Mouse (Mus musculus) forebrain, postnatal 0 days (tissue): ENCODE results near the gene Rab26. TPM values are rescaled to one million over a fixed set of nuclear protein-coding genes. Genes with fewer than 3 reads are reported as not detected.
A peak's percentile ranks its signal among the peaks of the same experiment; 100 is the strongest.

Source experiments
- ATAC-seq: fragments of 200-750 bp; cut with Nextera tagmentation; 2 replicates; pipeline ENCODE4 v1.8.0; 2017; ENCODE audit warnings: mild to moderate bottlenecking, moderate library complexity
- DNase-seq: peaks from one replicate; pipeline ENCODE4 v3.0.0-alpha.2; 2015
- H3K27ac ChIP-seq: fragments of 300-500 bp; sonication (generic); 2 replicates; pipeline ENCODE4 v1.5.1; 2014; ENCODE audit warnings: low read depth, mild to moderate bottlenecking, antibody characterized with exemption, low read length, moderate library complexity, mixed read lengths
- H3K27me3 ChIP-seq: fragments of 300-500 bp; sonication (generic); 2 replicates; pipeline ENCODE4 v1.6.1; 2014; ENCODE audit warnings: mild to moderate bottlenecking, low read length, mixed read lengths; ENCODE audit not compliant: insufficient read depth
- H3K36me3 ChIP-seq: fragments of 300-500 bp; sonication (generic); 2 replicates; pipeline ENCODE4 v1.6.1; 2014; ENCODE audit warnings: mild to moderate bottlenecking, moderate library complexity; ENCODE audit not compliant: insufficient read depth
- H3K4me1 ChIP-seq: fragments of 300-500 bp; sonication (generic); 2 replicates; pipeline ENCODE4 v1.6.1; 2014; ENCODE audit warnings: antibody characterized with exemption; ENCODE audit not compliant: insufficient read depth
- H3K4me2 ChIP-seq: fragments of 300-500 bp; sonication (generic); 2 replicates; pipeline ENCODE4 v1.6.1; 2014; ENCODE audit warnings: low read depth, mild to moderate bottlenecking, moderate library complexity
- H3K4me3 ChIP-seq: fragments of 300-500 bp; sonication (generic); 2 replicates; pipeline ENCODE4 v1.5.1; 2014; ENCODE audit warnings: low read depth, low read length, mixed read lengths
- H3K9ac ChIP-seq: fragments of 300-500 bp; sonication (generic); 2 replicates; pipeline ENCODE4 v1.6.1; 2014; ENCODE audit warnings: mild to moderate bottlenecking
- H3K9me3 ChIP-seq: fragments of 300-500 bp; sonication (generic); 2 replicates; pipeline ENCODE4 v1.6.1; 2016; ENCODE audit warnings: low read length
- CTCF ChIP-seq: sonication (generic); IDR thresholded peaks from 2 replicates; pipeline ENCODE4 v1.5.1; 2016; ENCODE audit warnings: antibody characterized with exemption, control low read depth, low read depth
- WGBS: fragments of 180-500 bp; shearing (Covaris S2); extraction: QIAGEN DNeasy Blood & Tissue Kit; methylation state at CpG from one replicate; pipeline ENCODE4 v1.1.7; 2014; 5-methylcytosine and 5-hydroxymethylcytosine counted together
- polyA plus RNA-seq: library from polyadenylated mRNA; unstranded; fragments of >200 nt; fragmentation: Nextera tagmentation; extraction: Ambion mirVana; gene quantifications from 2 replicates; pipeline ENCODE4 v1.2.1, GENCODE M21; 2015
- total RNA-seq: library from RNA; depleted of rRNA; stranded (reverse); fragments of >200 nt; gene quantifications from 2 replicates; pipeline ENCODE4 v1.2.3, GENCODE M21; 2014

The Rab26 gene
- total and polyA plus RNA-seq, 2 experiments from 2014 or later: 7.1 to 12.4 TPM

DNA sequence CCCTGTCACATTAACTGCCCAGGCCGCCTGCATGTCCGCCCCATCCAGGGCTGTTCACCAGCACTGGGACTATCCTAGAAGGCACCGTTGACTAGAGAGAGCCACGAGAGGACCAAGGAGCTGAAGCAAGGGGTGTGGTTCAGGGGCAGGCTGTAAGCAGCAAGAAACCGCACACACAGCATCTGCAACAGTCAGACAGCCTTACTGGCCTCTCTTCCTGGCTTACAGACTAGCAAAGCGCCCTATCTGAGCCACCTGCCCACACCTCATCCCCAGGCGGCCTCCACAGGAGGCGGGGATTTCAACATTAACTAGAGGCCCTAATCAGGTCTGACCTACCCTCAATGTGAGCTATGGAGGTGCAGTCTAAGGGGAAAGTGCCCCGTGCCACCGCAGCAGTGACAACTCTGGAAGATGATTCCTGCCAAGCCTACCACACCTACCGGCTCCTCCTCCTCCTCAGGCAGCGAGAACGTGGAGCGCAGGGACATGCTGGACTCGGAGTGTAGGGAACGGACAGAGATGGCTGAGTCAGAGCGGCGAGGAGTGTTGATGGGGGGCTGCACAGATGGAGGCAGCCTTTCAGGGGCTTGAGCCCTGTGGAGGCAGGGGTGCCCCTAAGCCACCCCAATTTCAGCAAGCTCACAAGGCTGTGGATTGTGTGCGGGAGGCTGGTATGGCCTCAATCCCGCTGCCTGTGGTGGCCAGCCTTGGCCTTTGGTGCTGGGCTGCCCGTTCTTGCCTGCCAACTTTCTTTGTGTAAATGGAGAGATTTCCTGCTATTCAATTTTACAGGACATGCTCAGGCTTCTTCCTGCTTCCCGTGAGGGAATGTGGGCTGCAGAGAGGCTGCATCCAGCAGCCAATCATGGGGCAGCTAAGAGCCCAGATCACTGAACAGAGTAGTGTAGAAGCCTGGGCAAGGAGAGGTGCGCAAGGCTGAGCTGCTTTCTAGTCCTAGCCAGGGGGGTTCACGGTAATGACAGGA lies 19.4 kb downstream of the Rab26 start:
- no peak for TF ChIP-seq CTCF
- DNase-seq (no peak), ATAC-seq (no peak; the same call in 1 of the 2 replicates)
- peaks cover 93% of the 10 kb centered on the region for H3K36me3 ChIP-seq
- H3K4me3 ChIP-seq: no peak overlapping the region
- H3K4me2 ChIP-seq: no peak overlapping the region
- 89% methylated on average over 24 of the region's 24 CpGs for WGBS
- H3K9me3 ChIP-seq: no peaks in the 10 kb centered on the region
- no peak overlapping the region for H3K27ac ChIP-seq
- H3K9ac ChIP-seq: no peak overlapping the region
- H3K27me3 ChIP-seq: no peaks in the 10 kb centered on the region
- no peaks in the 10 kb centered on the region for H3K4me1 ChIP-seq

DNA sequence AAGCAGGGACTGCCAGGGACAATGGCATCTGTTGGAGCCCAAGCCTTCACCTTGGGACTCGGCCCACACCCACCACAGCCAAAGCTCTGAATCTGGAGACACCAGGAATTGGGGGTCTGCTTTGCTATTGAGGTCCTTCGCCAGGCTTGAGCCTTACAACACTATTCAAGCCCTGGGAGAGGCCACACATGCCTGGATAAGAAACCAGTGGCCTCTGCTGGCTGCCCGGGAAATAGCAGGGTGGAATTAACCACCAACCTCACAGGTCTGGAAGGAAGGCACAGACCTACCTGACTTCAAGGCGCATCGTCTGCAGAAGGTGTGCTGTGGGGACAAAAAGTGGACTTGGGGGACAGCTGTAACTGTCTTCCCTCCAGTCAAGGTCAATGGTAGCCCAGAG lies 20.4 kb downstream of the Rab26 start:
- Histone ChIP-seq H3K4me2 (no peak overlapping the region), H3K4me3 (no peak overlapping the region), H3K27ac (no peak overlapping the region), H3K9ac (no peak overlapping the region), H3K4me1 (no peaks in the 10 kb centered on the region), H3K27me3 (no peaks in the 10 kb centered on the region), H3K9me3 (no peaks in the 10 kb centered on the region), H3K36me3 (peaks cover 92% of the 10 kb centered on the region)
- ATAC-seq: peak; percentile 74
- TF ChIP-seq CTCF: peak; percentile 79
- WGBS: 51% methylated on average over 5 of the region's 5 CpGs
- DNase-seq: peak; percentile 70

DNA sequence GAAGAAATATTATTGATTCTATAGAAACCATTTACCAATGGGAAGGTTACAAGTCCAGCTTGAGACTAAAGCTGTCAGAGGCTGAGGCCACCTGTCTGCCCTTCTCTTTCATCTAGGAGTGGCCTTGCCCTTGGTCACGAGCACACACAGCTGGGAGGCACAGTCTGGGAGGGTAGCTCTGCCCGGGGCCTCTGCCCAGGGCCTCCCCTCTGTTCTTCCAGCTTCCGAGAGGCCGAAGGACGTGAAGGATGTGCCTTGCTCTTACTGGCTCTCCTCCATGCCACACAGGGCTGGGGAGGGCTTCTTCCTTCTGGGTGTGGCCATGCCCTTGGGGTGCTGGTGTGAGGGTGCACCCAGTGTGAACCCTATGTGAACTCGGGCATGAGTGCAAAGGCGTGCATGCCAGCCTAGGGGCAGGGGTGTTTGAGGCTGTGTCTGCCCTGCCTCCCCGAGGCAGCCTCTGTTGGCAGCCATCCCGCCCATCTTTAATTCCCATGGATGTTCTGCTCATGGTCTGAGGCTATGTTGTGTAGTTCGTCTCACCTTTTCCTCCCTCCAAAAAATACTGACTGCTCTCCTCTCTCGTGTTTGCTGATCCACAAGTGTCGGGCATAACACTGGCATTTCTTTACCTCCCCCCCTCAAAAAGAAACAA lies 26.1 kb downstream of the Rab26 start:
- DNase-seq (no peak), ATAC-seq (no peak)
- Histone ChIP-seq H3K9ac (no peak overlapping the region), H3K27ac (no peak overlapping the region), H3K9me3 (no peaks in the 10 kb centered on the region), H3K4me1 (no peaks in the 10 kb centered on the region), H3K36me3 (peaks cover 80% of the 10 kb centered on the region), H3K4me2 (no peak overlapping the region), H3K4me3 (no peak overlapping the region), H3K27me3 (no peaks in the 10 kb centered on the region)
- WGBS: 75% methylated on average over 12 of the region's 12 CpGs
- TF ChIP-seq CTCF: no peak

DNA sequence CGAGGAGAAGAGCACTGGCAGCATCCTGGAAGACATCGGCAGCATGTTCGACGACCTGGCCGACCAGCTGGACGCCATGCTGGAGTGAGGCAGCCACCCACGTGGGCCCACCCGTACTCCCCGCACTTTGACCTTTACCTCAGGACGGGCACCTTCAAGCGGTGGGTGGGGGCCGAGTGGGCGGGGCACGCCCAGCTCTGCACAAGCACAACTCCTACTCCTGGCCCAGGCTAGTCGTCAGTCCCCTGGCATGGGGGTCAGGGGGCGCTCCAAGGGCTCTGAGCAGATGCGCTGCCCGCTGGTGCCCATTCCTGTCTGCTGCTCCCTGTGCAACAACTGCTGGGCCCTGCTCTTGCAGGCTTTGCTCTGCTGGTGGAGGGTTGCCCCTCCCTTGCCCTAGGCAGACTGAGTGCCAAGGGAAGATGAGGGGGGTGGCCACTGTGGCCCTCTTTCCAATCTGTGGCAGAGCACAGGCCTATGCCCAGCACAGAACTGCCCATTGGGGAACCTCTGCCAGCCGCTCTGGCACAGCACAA lies 26.8 kb downstream of the Rab26 start:
- ATAC-seq (no peak), DNase-seq (no peak)
- H3K4me2 ChIP-seq: no peak overlapping the region
- no peak overlapping the region for H3K27ac ChIP-seq
- H3K4me1 ChIP-seq: no peaks in the 10 kb centered on the region
- 61% methylated on average over 19 of the region's 19 CpGs for WGBS
- H3K9me3 ChIP-seq: no peaks in the 10 kb centered on the region
- H3K9ac ChIP-seq: no peak overlapping the region
- H3K27me3 ChIP-seq: no peaks in the 10 kb centered on the region
- TF ChIP-seq CTCF: 0 out of 2 replicates have a peak, but pooled peaks have one; percentile 7
- no peak overlapping the region for H3K4me3 ChIP-seq
- peaks cover 83% of the 10 kb centered on the region for H3K36me3 ChIP-seq

DNA sequence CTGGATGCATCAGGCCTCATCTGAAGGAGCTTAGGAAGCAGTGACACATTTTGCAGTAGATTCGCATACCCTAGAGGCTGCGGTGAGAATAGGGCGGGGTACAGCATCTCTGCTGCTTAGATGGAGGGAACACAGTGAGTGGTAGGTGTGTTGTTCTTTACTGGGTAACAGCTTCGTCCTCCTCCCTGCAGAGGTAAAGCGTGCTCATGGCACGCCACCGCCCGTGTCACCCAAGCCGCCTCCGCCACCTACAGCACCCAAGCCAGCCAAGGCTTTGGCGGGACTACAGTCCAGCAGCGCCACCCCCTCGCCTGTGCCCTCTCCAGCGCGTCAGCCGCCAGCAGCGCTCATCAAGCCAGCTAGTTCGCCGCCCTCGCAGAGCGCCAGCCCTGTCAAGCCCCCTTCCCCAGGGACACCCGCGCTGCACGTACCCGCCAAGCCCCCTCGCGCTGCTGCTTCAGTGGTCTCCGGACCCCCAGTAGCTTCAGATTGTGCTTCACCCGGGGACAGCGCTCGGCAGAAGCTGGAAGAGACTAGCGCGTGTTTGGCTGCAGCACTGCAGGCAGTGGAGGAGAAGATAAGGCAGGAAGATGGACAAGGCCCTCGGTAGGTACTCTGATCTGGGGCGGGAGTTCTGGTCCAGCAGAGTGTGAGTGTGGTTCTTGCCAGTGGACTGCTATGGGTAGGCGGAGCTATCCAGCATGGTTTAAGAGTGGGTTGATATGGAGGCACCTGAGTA lies 27.5 kb downstream of the Rab26 start:
- TF ChIP-seq CTCF: 0 out of 2 replicates have a peak, but pooled peaks have one; percentile 13
- Histone ChIP-seq H3K27ac (peak overlapping the region; percentile 35; the same call in 1 of the 2 replicates), H3K4me2 (no peak overlapping the region), H3K9ac (no peak overlapping the region), H3K9me3 (no peaks in the 10 kb centered on the region), H3K36me3 (peaks cover 81% of the 10 kb centered on the region), H3K4me1 (no peaks in the 10 kb centered on the region), H3K27me3 (no peaks in the 10 kb centered on the region), H3K4me3 (no peak overlapping the region)
- WGBS: 30% methylated on average over 36 of the region's 36 CpGs
- DNase-seq (peak; percentile 44), ATAC-seq (peak; percentile 55)

DNA sequence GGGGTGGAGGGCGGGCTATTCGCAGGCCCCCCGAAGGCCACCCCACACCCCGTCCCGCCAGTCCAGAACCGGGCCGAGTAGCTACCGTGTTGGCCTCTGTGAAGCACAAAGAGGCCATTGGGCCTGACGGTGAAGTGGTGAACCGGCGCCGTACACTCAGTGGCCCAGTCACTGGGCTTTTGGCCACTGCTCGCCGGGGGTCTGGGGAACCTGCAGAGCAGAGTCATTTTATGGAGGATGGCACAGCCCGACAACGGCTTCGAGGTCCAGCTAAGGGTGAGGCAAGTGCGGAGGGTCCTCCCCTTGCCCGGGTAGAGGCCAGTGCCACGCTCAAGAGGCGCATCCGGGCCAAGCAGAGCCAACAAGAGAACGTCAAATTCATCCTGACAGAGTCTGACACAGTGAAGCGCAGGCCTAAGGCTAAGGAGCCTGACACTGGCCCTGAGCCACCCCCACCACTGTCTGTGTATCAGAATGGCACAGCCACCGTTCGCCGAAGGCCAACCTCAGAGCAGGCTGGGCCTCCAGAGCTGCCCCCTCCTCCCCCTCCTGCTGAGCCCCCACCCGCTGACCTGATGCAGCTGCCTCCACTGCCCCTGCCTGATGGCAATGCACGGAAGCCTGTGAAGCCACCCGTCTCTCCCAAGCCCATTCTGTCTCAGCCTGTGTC lies 28.6 kb downstream of the Rab26 start:
- Histone ChIP-seq H3K9me3 (no peaks in the 10 kb centered on the region), H3K4me3 (no peak overlapping the region), H3K27ac (no peak overlapping the region; the same call in 1 of the 2 replicates), H3K27me3 (no peaks in the 10 kb centered on the region), H3K4me1 (no peaks in the 10 kb centered on the region), H3K36me3 (peaks cover 81% of the 10 kb centered on the region), H3K4me2 (no peak overlapping the region), H3K9ac (no peak overlapping the region)
- WGBS: 90% methylated on average over 30 of the region's 30 CpGs
- TF ChIP-seq CTCF: no peak
- ATAC-seq (no peak), DNase-seq (no peak)
